Comparison of ENCODE assay signal across 8 mouse cellular contexts in the genomic region with DNA sequence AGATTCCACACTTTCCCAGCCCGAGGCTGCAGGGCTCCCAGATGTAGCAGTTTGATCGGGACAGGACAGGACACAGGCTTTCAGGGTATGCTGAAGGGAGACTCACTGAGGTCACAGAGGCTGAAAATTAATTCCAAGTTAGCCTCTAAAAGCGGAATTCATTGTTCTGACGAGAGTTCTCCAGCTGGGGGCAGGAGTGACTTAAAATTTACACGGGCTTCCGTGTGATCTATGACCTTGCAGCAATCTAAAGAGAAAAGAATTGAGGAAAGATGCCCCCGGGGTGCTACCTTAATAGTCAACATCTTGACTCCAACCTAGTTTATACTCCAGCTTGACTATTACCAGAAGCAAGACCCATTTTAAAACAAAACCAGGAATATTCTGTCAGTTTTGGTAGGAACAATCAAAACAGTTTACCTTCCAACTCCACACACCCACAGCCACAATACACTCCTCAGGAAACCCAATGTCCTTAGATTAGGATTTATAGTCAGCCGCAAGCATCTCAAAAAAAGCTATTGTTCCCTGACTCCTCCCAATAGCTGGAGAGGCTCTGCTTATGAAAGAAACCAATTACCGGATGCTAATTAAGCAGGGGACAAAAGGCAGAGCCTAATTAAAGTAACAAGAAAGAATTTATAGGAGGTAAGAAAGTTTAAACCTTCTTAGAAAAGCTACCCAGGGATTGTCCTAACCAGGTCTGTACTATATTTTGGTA. TPM values are rescaled to one million over a fixed set of nuclear protein-coding genes. Genes with fewer than 3 reads are reported as not detected.
DNase-seq lines count a peak whose midpoint lies in the region; ATAC-seq and TF ChIP-seq lines count a peak whose summit lies in the region.
"Had no signal": no experiment of that assay in that cellular context is flagged by ENCODE, and none has a peak within 500 bp of the region (broad histone marks: within the 10 kb centered on the region; RNA-seq: fewer than 3 reads in every experiment).

No protein-coding gene starts in this region.

- 16% methylated on average over 9 of the region's 9 CpGs for WGBS in kidney, adult 2 months
- 5% methylated on average over 9 of the region's 9 CpGs for WGBS in limb, embryonic 14.5 days

- H3K27me3 ChIP-seq in kidney, adult 2 months (replicated peaks; ENCODE audit: control insufficient read depth, insufficient read depth, low read length): no peaks in the 10 kb centered on the region
- no peaks in the 10 kb centered on the region for H3K27me3 ChIP-seq in limb, embryonic 14.5 days (ENCODE audit: control insufficient read depth, insufficient read depth, low read length)

- H3K4me2 ChIP-seq in limb, embryonic 14.5 days (replicated peaks; ENCODE audit: low read depth, low read length, severe bottlenecking): no peak overlapping the region

- H3K4me1 ChIP-seq in kidney, adult 2 months (ENCODE audit: control insufficient read depth, insufficient read depth, low read length): no peaks in the 10 kb centered on the region
- no peaks in the 10 kb centered on the region; the same call in 1 of the 2 replicates for H3K4me1 ChIP-seq in embryonic fibroblast, embryonic 13.5 days (ENCODE audit: control insufficient read depth, insufficient read depth, low read length)
- peaks cover 18% of the 10 kb centered on the region for H3K4me1 ChIP-seq in limb, embryonic 14.5 days (ENCODE audit: control insufficient read depth, insufficient read depth, low read length)

- H3K27ac ChIP-seq in kidney, adult 2 months (ENCODE audit: insufficient read depth, low read depth, low read length): peak overlapping the region; percentile 21
- H3K27ac ChIP-seq in embryonic fibroblast, embryonic 13.5 days (ENCODE audit: insufficient read depth, low read length): peak overlapping the region; percentile 20; the same call in 1 of the 2 replicates
- no peak overlapping the region for H3K27ac ChIP-seq in limb, embryonic 14.5 days (replicated peaks; ENCODE audit: low read depth, low read length)
- H3K27ac ChIP-seq: macrophage had no signal

- ATAC-seq in CD4-positive, CD25-positive, alpha-beta regulatory T cell, adult 4 months: peak; percentile 60
- no peak for ATAC-seq in limb, embryonic 14.5 days (ENCODE audit: low FRiP score, low read depth)

- no peak overlapping the region for H3K4me3 ChIP-seq in kidney, adult 2 months (ENCODE audit: insufficient read depth, low read depth, low read length)
- no peak overlapping the region for H3K4me3 ChIP-seq in embryonic fibroblast, embryonic 13.5 days (ENCODE audit: insufficient read depth, low read length)
- H3K4me3 ChIP-seq in limb, embryonic 14.5 days (replicated peaks; ENCODE audit: low read length): no peak overlapping the region

- H3K36me3 ChIP-seq in kidney, adult 2 months (ENCODE audit: control insufficient read depth, insufficient read depth, low read length): no peaks in the 10 kb centered on the region
- no peaks in the 10 kb centered on the region for H3K36me3 ChIP-seq in limb, embryonic 14.5 days (ENCODE audit: control insufficient read depth, insufficient read depth, low read length)

- peak; percentile 73 for DNase-seq in kidney, adult 2 months
- no peak for DNase-seq in kidney, adult 11 months
- peak; percentile 95 for DNase-seq in R1 (ENCODE audit: low read depth, low spot score)
- DNase-seq in limb, embryonic 14.5 days (ENCODE audit: low spot score): peak; percentile 72
- DNase-seq in thymus, postnatal 14 days: peak; percentile 34

- TF ChIP-seq POLR2A in kidney, adult 2 months (IDR thresholded peaks at IDR 0.05; ENCODE audit: low read depth, low read length): no peak
- TF ChIP-seq POLR2A in embryonic fibroblast, embryonic 13.5 days (IDR thresholded peaks at IDR 0.05; ENCODE audit: low read depth, low read length): no peak
- no peak for TF ChIP-seq POLR2A in limb, embryonic 14.5 days (IDR thresholded peaks at IDR 0.05; ENCODE audit: borderline replicate concordance, extremely low read depth, insufficient read depth, insufficient read length)

- H3K9me3 ChIP-seq in limb, embryonic 14.5 days (ENCODE audit: control insufficient read depth, low read length): no peaks in the 10 kb centered on the region

- no peak; the same call in 1 of the 2 replicates for TF ChIP-seq CTCF in kidney, adult 2 months (conservative IDR thresholded peaks at IDR 0.05; ENCODE audit: insufficient read depth, insufficient read length, low read depth, low read length)
- no peak for TF ChIP-seq CTCF in embryonic fibroblast, embryonic 13.5 days (IDR thresholded peaks at IDR 0.05; ENCODE audit: borderline replicate concordance, insufficient read depth, low read length)

- no peak overlapping the region for H3K9ac ChIP-seq in limb, embryonic 14.5 days (ENCODE audit: low read depth, low read length, severe bottlenecking)

RNA-seq across cellular contexts. Expression of a gene that starts 3.6 kb away (rescaled TPM):
- polyA plus RNA-seq in kidney, adult 2 months (2012; rRNA removed): 642 and 737 TPM in 2 replicates
- 10 to 100 TPM; 39.6 to 46.5 TPM for polyA plus RNA-seq in CD4-positive, CD25-positive, alpha-beta regulatory T cell, adult 4 months (2017; shearing (Covaris generic))
- 771 and 857 TPM in 2 replicates for polyA plus RNA-seq in embryonic fibroblast, embryonic 13.5 days (2011; ENCODE audit: insufficient read length, low read depth, missing spikeins)
- polyA plus RNA-seq in limb, embryonic 14.5 days (2012; rRNA removed): 1,234 and 1,466 TPM in 2 replicates
- 1,822 and 1,827 TPM in 2 replicates for polyA plus RNA-seq in limb, embryonic 14.5 days (2014; fragmentation: Nextera tagmentation; extraction: Ambion mirVana)

RNA-seq across cellular contexts. Expression of a gene that starts 3.6 kb away (rescaled TPM):
- polyA plus RNA-seq in kidney, adult 2 months (2012; rRNA removed): 0.27 TPM in 1 of 2 replicates, not detected in the other
- polyA plus RNA-seq in CD4-positive, CD25-positive, alpha-beta regulatory T cell, adult 4 months (2017; shearing (Covaris generic)): under 1 TPM in 1 of 2 experiments, not detected in 1; 0.82 TPM
- polyA plus RNA-seq in embryonic fibroblast, embryonic 13.5 days (2011; ENCODE audit: insufficient read length, low read depth, missing spikeins): not detected in 2 replicates
- not detected in 2 replicates for polyA plus RNA-seq in limb, embryonic 14.5 days (2012; rRNA removed)
- polyA plus RNA-seq in limb, embryonic 14.5 days (2014; fragmentation: Nextera tagmentation; extraction: Ambion mirVana): not detected in 2 replicates
- polyA plus RNA-seq: macrophage had no signal

RNA-seq across cellular contexts. Expression of a gene that starts 7.7 kb away (rescaled TPM):
- 125 and 135 TPM in 2 replicates for polyA plus RNA-seq in kidney, adult 2 months (2012; rRNA removed)
- not detected for polyA plus RNA-seq in CD4-positive, CD25-positive, alpha-beta regulatory T cell, adult 4 months (2017; shearing (Covaris generic))
- polyA plus RNA-seq in embryonic fibroblast, embryonic 13.5 days (2011; ENCODE audit: insufficient read length, low read depth, missing spikeins): 5.1 and 16.5 TPM in 2 replicates
- 68.1 and 115 TPM in 2 replicates for polyA plus RNA-seq in limb, embryonic 14.5 days (2012; rRNA removed)
- polyA plus RNA-seq in limb, embryonic 14.5 days (2014; fragmentation: Nextera tagmentation; extraction: Ambion mirVana): 55.4 and 66.7 TPM in 2 replicates

RNA-seq across cellular contexts. Expression of a gene that starts 9.2 kb away (rescaled TPM):
- 0.87 and 1.4 TPM in 2 replicates for polyA plus RNA-seq in kidney, adult 2 months (2012; rRNA removed)
- polyA plus RNA-seq in CD4-positive, CD25-positive, alpha-beta regulatory T cell, adult 4 months (2017; shearing (Covaris generic)): not detected
- polyA plus RNA-seq in embryonic fibroblast, embryonic 13.5 days (2011; ENCODE audit: insufficient read length, low read depth, missing spikeins): 3.0 TPM in 1 of 2 replicates, not detected in the other
- 30.9 and 34.4 TPM in 2 replicates for polyA plus RNA-seq in limb, embryonic 14.5 days (2012; rRNA removed)
- 32.3 and 44.3 TPM in 2 replicates for polyA plus RNA-seq in limb, embryonic 14.5 days (2014; fragmentation: Nextera tagmentation; extraction: Ambion mirVana)

RNA-seq across cellular contexts. Expression of a gene that starts 18.1 kb away (rescaled TPM):
- 58.0 and 71.2 TPM in 2 replicates for polyA plus RNA-seq in kidney, adult 2 months (2012; rRNA removed)
- 10 to 100 TPM; 15.1 to 30.9 TPM for polyA plus RNA-seq in CD4-positive, CD25-positive, alpha-beta regulatory T cell, adult 4 months (2017; shearing (Covaris generic))
- 14.3 and 19.1 TPM in 2 replicates for polyA plus RNA-seq in embryonic fibroblast, embryonic 13.5 days (2011; ENCODE audit: insufficient read length, low read depth, missing spikeins)
- polyA plus RNA-seq in limb, embryonic 14.5 days (2012; rRNA removed): 52.8 and 68.8 TPM in 2 replicates
- polyA plus RNA-seq in limb, embryonic 14.5 days (2014; fragmentation: Nextera tagmentation; extraction: Ambion mirVana): 26.7 and 31.3 TPM in 2 replicates

Comparison
In these comparisons a context has a peak if more than half of its experiments do, and no peak if none do; other contexts are left out.
1. RNA of a gene that starts 3.6 kb away (polyA plus RNA-seq): 1,234 to 1,827 TPM in limb, embryonic 14.5 days, 771 to 857 TPM in embryonic fibroblast, embryonic 13.5 days and 642 to 737 TPM in kidney, adult 2 months; 39.6 to 46.5 TPM in CD4-positive, CD25-positive, alpha-beta regulatory T cell, adult 4 months; every median in the first group is over 10 times any median in the second.